Mouse (Mus musculus) gastrocnemius, postnatal 25 days (tissue): ENCODE data around the gene Hist1h1t. TPM values are rescaled to one million over a fixed set of nuclear protein-coding genes. Genes with fewer than 3 reads are reported as not detected.
"Not testable (repeated sequence)": the region's sequence is repeated elsewhere in the genome, so short reads cannot be mapped to it uniquely, and the experiment has no call there.

ENCODE experiments used
- DNase-seq: peaks from one replicate; pipeline ENCODE4 v3.0.0; 2022
- long read RNA-seq, 2 experiments: library from polyadenylated mRNA; stranded (forward); transcript quantifications; one replicate each; pipeline ENCODE4 v2.0.0; 2021
- total RNA-seq, 2 experiments: library from RNA; stranded (reverse); gene quantifications; 1 replicate in 1 of 2; 2 replicates in 1 of 2; pipeline ENCODE4 v1.2.3; 2021

Hist1h1t gene
- not detected for total RNA-seq
- long read RNA-seq, experiment 1 = 0 reads
- long read RNA-seq, experiment 2 = 0 reads

- no peak for DNase-seq
These were observed at the start of gene Hist1h1t for GRCm38 (mm10) chr13:23695514-23695913. Hist1h1t (plus strand) TSS chr13:23695814.

- DNase-seq = no peak
These were observed 35.8 kb upstream of the Hist1h1t start for GRCm38 (mm10) chr13:23659636-23660366.

- no peak for DNase-seq
These were observed 33.1 kb upstream of the Hist1h1t start for GRCm38 (mm10) chr13:23662536-23662935.

GRCm38 (mm10) chr13:23681990-23682582, 13.5 kb upstream of the Hist1h1t start:
- DNase-seq = no peak

GRCm38 (mm10) chr13:23682623-23682946, 13.0 kb upstream of the Hist1h1t start:
- no peak for DNase-seq

GRCm38 (mm10) chr13:23682947-23683754, 12.5 kb upstream of the Hist1h1t start:
- not testable (repeated sequence) for DNase-seq

GRCm38 (mm10) chr13:23683755-23684281, 11.8 kb upstream of the Hist1h1t start, which contains the start of the genes Hist1h2ac and Hist1h2bc:
Hist1h2ac (minus strand) TSS chr13:23683948.
Hist1h2bc (plus strand) TSS chr13:23684199.
- peak; percentile 68 for DNase-seq

GRCm38 (mm10) chr13:23684295-23684945, 11.2 kb upstream of the Hist1h1t start:
- not testable (repeated sequence) for DNase-seq

- DNase-seq = no peak
These were observed 10.3 kb upstream of the Hist1h1t start for GRCm38 (mm10) chr13:23685121-23685861.

- DNase-seq = no peak
These were observed 9.6 kb upstream of the Hist1h1t start for GRCm38 (mm10) chr13:23685966-23686365.

GRCm38 (mm10) chr13:23687181-23687580, 8.4 kb upstream of the Hist1h1t start:
- DNase-seq = no peak

GRCm38 (mm10) chr13:23687907-23688306, 7.7 kb upstream of the Hist1h1t start:
- no peak for DNase-seq

GRCm38 (mm10) chr13:23688956-23689355, 6.7 kb upstream of the Hist1h1t start:
- no peak for DNase-seq

- no peak for DNase-seq
These were observed 6.2 kb upstream of the Hist1h1t start for GRCm38 (mm10) chr13:23689459-23689858.

GRCm38 (mm10) chr13:23693856-23694440, 1.7 kb upstream of the Hist1h1t start:
- no peak for DNase-seq

- no peak for DNase-seq
These were observed 658 bp upstream of the Hist1h1t start for GRCm38 (mm10) chr13:23694956-23695355.

GRCm38 (mm10) chr13:23696061-23696474, 454 bp downstream of the Hist1h1t start:
- no peak for DNase-seq

GRCm38 (mm10) chr13:23697491-23698299, 2.1 kb downstream of the Hist1h1t start:
- no peak for DNase-seq

GRCm38 (mm10) chr13:23698300-23698693, 2.7 kb downstream of the Hist1h1t start, which contains the start of gene Hist1h4c:
Hist1h4c (minus strand) TSS chr13:23698454.
- peak; percentile 96 for DNase-seq

- DNase-seq = no peak
These were observed 3.4 kb downstream of the Hist1h1t start for GRCm38 (mm10) chr13:23698996-23699395.
